Mouse (Mus musculus) lung, postnatal 4 days (tissue): Measurements from ENCODE around the gene Scn3a.
A peak's percentile ranks its signal among the peaks of the same experiment; 100 is the strongest.

Experiments used
- DNase-seq, 2 experiments: peaks; one replicate each; pipeline ENCODE4 v3.0.0; 2021

Gene Scn3a

DNA sequence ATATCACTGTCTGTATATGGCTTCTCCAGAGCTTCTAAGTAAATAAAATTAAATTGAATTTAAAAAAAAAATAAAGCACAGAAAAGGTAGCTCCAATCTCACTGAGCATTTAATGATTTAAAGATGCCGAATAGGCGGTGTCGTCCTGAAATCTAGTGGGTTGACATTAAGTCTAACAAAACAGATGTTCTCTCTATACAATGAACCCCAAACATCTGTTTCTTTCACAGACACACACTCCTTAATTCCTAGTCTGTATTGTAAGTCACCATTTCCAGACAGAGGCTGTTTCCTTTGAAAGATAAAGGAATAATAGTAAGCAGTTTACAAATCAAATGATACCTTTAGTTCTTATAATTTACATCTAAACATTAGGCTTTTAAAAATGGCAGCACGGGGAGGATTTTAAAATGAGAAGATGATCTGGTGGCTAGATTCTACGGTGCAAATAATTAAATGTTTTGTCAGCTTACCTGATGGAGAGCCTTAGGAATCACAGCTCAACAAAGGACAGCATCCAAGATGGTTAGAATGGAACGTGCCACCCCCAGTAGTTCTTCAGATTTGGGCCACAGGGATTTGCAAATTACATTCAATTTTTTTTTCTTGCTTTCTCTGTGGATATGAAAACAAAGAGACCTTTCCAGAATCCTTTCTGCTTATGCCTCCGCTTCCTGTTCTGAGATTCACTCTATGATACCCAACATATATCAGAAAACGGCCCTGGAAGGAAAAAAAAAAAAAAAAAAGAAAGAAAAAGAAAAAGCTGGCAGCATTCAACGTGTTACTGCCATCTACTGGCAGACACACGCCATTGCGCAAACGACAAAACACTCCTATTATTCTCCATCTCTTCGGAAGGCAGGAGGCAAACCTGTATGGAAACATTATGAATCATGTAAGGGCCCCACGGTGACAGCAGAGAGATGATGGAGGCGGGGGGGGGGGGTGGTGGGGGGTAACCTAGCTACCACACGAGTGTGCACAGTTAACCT, at the start of gene Scn3a:
Gene Scn3a, minus strand, starts transcription at position 835 of the 995 bp plus-strand sequence.
- peak; percentile 24 to 58 for DNase-seq

DNA sequence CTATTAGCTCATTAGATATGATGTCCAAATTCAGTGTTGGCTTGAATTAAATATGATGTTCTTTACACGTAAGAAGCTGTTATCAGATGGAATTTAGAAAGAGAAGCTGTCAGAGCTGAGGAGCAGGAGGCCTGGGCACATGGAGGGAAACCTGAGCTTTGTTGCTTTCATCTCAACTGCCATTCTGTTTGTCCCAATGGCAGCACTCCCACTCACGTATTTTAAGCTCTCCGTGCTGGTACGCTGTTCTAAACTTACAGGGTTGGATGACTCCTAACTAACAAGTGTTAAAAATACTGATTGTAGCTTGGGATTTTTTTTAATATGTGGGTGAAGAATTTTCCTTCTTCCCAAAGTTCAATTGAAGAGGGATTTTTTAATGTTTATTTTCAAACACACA, 44.5 kb upstream of the Scn3a start:
- DNase-seq = no peak

- no peak for DNase-seq
These were observed 40.4 kb upstream of the Scn3a start for GRCm38 (mm10) chr2:65607813-65608212.

DNA sequence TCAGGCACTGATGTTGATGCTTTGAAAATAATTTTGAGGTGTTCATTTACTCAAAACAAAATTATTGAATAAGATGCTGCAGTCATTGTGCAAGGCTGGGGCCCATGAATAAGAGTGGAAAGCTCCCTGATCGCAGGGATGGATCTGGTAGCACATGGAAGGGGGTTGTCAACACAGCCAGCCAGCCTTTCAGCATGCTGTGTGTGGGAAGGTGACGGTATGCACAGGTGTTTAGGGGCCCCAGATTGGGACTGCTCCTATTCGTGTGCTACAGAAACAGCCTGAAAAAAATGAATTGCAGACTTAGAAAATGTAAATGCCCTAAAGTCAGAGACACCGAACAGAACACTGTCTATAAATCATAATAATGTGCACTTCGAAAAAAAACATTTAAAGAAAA, 20.3 kb upstream of the Scn3a start:
- DNase-seq = no peak

DNA sequence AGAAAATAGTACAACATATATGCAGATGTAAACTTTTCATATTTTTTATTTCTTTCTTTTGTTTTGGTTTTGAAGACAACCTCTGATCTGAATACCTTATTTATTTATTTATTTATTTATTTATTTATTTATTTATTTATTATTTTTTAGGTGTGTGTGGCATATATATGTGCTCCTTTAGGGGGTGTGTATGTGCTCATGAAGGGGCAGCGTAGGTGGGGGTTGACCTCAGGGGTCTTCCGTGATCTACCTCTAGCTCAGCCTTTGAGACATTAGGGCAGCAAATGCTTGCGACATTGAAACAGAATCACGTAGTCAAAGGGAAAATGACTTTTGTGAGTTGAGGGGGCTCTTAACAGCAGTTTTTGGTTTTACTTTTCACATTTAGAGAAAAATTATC, 498 bp upstream of the Scn3a start:
- DNase-seq = no peak

DNA sequence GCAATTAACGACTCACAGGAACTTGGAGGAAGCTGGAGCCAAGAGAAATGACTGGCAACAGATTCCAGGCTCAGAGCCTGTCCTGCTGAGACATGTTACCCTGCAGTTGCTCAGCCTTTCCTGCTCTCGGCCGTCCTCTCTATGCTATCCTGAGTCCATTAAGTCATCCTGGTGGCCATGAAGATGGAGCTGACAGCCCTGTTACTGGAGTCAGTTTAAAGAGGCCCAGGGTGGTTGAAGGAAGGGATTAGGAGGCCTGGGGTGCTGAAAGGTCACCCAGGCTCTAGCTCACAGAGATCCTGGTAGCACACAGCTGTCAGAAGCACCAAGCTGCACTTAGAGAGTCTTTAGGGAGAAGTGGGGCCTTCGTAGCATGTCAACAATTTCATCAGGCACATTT, 3.5 kb downstream of the Scn3a start:
- no peak for DNase-seq

GRCm38 (mm10) chr2:65557719-65558118, 9.7 kb downstream of the Scn3a start:
- no peak for DNase-seq

- DNase-seq = no peak
These were observed 12.8 kb downstream of the Scn3a start for GRCm38 (mm10) chr2:65554662-65555061.

GRCm38 (mm10) chr2:65553473-65553872, 14.0 kb downstream of the Scn3a start:
- no peak for DNase-seq

GRCm38 (mm10) chr2:65552727-65553126, 14.7 kb downstream of the Scn3a start:
- no peak for DNase-seq

DNA sequence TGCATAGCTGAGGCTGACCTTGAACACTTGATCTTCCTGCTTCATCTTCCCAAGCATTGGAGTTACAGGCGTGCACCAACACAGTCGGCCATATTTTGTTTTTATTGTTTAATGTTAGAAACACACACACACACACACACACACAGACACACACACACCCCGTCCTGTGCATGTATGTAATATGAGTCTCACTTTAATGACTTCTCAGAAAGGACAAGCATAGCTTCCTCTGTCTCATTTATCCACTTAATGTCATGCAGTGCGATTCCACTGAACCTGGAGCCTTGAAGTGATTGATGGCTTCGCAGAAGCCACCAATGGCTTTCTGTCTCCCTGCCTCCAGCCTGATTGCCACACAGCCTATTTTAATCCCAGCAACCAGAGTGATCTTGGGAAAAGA, 15.2 kb downstream of the Scn3a start:
- DNase-seq = no peak

- DNase-seq = peak in 1 of 2 experiments; percentile 23
These were observed 15.7 kb downstream of the Scn3a start for GRCm38 (mm10) chr2:65551736-65552135.

- DNase-seq = no peak
These were observed 16.9 kb downstream of the Scn3a start for GRCm38 (mm10) chr2:65550564-65550963.

DNA sequence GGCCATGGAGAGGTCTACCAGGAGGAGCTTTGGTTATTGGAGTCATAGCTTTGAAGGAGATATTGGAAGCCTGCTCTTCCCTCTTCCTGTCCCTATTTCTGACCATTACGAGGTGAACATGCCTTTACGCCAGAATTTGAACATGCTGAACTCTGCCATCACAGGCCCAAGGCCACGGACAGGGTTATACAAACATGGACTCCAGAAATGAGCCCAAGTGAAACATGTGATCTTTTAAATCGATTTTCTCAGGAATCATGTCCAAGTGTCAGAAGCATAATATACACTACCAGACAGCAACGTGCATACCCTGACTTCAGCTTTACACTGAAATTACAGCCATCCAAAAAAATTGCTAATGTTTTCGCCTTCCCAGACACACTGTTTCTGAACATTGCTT, 18.8 kb downstream of the Scn3a start:
- no peak for DNase-seq

- DNase-seq = no peak
These were observed 20.1 kb downstream of the Scn3a start for GRCm38 (mm10) chr2:65547341-65547740.

- DNase-seq = no peak
These were observed 24.4 kb downstream of the Scn3a start for GRCm38 (mm10) chr2:65542906-65543592.

GRCm38 (mm10) chr2:65541781-65542180, 25.6 kb downstream of the Scn3a start:
- DNase-seq = no peak

DNA sequence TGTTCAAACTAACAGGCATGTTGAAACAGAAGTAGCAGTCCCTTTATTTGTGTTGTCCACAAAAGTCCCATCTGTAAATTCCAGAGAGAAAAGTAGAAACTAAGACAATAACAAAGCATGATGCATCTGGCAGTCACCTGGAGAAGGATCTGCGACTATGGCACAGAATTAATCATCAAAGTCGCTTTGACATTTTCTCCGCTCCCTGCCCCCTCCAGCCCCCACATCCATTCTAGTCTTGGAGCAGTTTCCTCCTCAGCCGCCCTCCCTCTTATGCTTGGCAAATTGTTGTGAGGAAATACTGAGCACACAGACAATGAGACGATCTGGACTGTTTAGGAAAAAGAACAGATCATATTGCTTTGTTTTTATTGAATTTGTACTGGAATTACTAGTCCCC, 29.0 kb downstream of the Scn3a start:
- DNase-seq = no peak

- DNase-seq = no peak
These were observed 35.1 kb downstream of the Scn3a start for GRCm38 (mm10) chr2:65532127-65532854.

- DNase-seq = no peak
These were observed 38.3 kb downstream of the Scn3a start for GRCm38 (mm10) chr2:65529148-65529547.

- peak; percentile 4 to 24 for DNase-seq
These were observed 50.7 kb downstream of the Scn3a start for GRCm38 (mm10) chr2:65516703-65517102.

DNA sequence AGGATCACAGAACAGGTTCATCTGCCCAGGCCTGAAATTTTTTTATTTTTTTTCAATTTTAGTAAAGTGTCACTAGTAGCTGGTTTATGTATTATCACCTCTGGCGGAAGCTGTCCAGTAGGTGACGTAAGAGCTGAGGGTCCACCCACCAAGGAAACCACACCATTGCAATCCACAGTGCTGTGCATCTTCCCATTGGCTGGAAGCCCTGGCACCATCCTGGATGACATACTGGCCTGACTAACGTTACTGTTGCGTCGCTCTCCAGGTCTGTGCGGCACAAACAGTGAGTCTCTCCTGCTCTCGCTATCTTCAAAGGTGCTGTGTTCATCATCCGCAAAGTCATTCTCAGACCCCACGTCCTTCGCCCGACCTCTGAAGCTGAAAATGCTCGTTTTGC, 59.2 kb downstream of the Scn3a start:
- DNase-seq = no peak

DNA sequence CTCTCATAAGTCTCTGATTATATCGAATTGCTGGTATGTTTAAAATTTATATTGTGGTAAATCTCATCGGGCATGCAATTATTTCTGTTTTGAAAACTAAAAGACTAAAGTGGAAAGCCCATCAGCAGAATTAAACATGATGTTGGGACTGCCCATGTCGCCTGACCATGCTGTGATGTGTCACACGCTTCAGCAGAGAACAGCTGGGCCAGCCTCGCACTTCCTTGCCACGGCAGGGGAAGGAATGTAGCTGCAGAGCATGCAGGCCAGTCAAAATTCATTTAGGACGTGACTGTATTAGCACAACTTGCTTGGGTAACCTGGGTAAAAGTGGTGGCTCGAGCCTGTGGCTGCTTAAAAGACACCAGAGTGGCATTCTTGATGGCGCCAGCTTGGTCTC, 77.0 kb downstream of the Scn3a start:
- DNase-seq = no peak
